Mouse (Mus musculus) embryonic facial prominence, embryonic 11.5 days (tissue): Measurements from ENCODE around the gene Nubp1. TPM values are rescaled to one million over a fixed set of nuclear protein-coding genes. Genes with fewer than 3 reads are reported as not detected.
A peak's percentile ranks its signal among the peaks of the same experiment; 100 is the strongest.

ENCODE experiments used
- ATAC-seq: fragments of 200-750 bp; cut with Nextera tagmentation; replicated peaks from 2 replicates; pipeline ENCODE4 v1.8.0; 2017; ENCODE audit warnings: low read depth; ENCODE audit not compliant: insufficient number of reproducible peaks, low FRiP score, low TSS enrichment
- DNase-seq: peaks from one replicate; pipeline ENCODE4 v3.0.0-alpha.2; 2015; ENCODE audit warnings: low spot score
- H3K27ac ChIP-seq: fragments of 300-500 bp; sonication (generic); replicated peaks from 2 replicates; pipeline ENCODE4 v1.5.1; 2014; ENCODE audit warnings: mild to moderate bottlenecking, low read depth, low read length, control low read depth
- H3K27me3 ChIP-seq: fragments of 300-500 bp; sonication (generic); 2 replicates; pipeline ENCODE4 v1.6.1; 2014; ENCODE audit warnings: mild to moderate bottlenecking, low read length, moderate library complexity, mixed read lengths; ENCODE audit not compliant: control insufficient read depth, insufficient read depth
- H3K36me3 ChIP-seq: fragments of 300-500 bp; sonication (generic); replicated peaks from 2 replicates; pipeline ENCODE4 v1.6.1; 2014; ENCODE audit warnings: low read depth, mild to moderate bottlenecking, low read length, moderate library complexity, mixed read lengths; ENCODE audit not compliant: control insufficient read depth, insufficient read depth
- H3K4me1 ChIP-seq: fragments of 300-500 bp; sonication (generic); 2 replicates; pipeline ENCODE4 v1.6.1; 2014; ENCODE audit warnings: low read length, mixed read lengths; ENCODE audit not compliant: control insufficient read depth, insufficient read depth
- H3K4me2 ChIP-seq: fragments of 300-500 bp; sonication (generic); 2 replicates; pipeline ENCODE4 v1.6.1; 2014; ENCODE audit warnings: low read depth, mild to moderate bottlenecking, control low read depth, low read length, moderate library complexity
- H3K4me3 ChIP-seq: fragments of 300-500 bp; sonication (generic); 2 replicates; pipeline ENCODE4 v1.5.1; 2014; ENCODE audit warnings: low read depth, low read length, control low read depth
- H3K9ac ChIP-seq: fragments of 300-500 bp; sonication (generic); replicated peaks from 2 replicates; pipeline ENCODE4 v1.6.1; 2014; ENCODE audit warnings: mild to moderate bottlenecking, control low read depth, low read length
- H3K9me3 ChIP-seq: fragments of 300-500 bp; sonication (generic); replicated peaks from 2 replicates; pipeline ENCODE4 v1.6.1; 2016; ENCODE audit warnings: mild to moderate bottlenecking, low read length, inconsistent platforms, mixed read lengths; ENCODE audit not compliant: control insufficient read depth
- WGBS: fragments of 180-500 bp; shearing (Covaris S2); extraction: QIAGEN DNeasy Blood & Tissue Kit; methylation state at CpG from one replicate; pipeline ENCODE4 v1.1.7; 2014; 5-methylcytosine and 5-hydroxymethylcytosine counted together
- polyA plus RNA-seq: library from polyadenylated mRNA; unstranded; fragments of >200 nt; fragmentation: Nextera tagmentation; extraction: Ambion mirVana; gene quantifications from 2 replicates; pipeline ENCODE4 v1.2.1, GENCODE M21; 2014

The Nubp1 gene
- polyA plus RNA-seq, 1 experiment from 2014 or later, result 75.0 TPM

DNA sequence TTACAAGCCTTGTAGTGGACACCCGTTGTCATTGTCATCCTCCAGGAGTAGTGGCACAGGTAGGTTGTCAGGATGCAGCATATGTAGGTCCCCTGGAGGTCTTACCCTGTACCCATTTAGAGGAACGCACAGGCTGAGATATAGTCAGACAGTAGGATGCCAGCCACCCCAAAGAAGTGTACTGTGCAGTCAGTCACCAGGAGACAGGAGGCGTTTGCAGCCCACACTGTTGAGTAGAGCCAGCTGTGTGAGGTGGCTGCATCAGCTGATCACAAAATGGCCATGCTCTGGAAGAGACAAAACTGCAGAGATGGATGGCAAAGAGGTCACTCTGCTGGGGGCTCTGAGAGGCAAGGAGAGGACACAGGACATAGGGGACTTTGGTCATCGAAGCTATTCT lies 20.6 kb downstream of the Nubp1 start:
- WGBS, result 74% methylated on average over 4 of the region's 4 CpGs
- Histone ChIP-seq H3K9ac (no peak overlapping the region), H3K4me2 (no peak overlapping the region), H3K27me3 (no peaks in the 10 kb centered on the region), H3K4me3 (no peak overlapping the region), H3K36me3 (no peaks in the 10 kb centered on the region), H3K27ac (no peak overlapping the region), H3K9me3 (no peaks in the 10 kb centered on the region), H3K4me1 (no peaks in the 10 kb centered on the region)
- ATAC-seq, result no peak
- DNase-seq, result no peak

DNA sequence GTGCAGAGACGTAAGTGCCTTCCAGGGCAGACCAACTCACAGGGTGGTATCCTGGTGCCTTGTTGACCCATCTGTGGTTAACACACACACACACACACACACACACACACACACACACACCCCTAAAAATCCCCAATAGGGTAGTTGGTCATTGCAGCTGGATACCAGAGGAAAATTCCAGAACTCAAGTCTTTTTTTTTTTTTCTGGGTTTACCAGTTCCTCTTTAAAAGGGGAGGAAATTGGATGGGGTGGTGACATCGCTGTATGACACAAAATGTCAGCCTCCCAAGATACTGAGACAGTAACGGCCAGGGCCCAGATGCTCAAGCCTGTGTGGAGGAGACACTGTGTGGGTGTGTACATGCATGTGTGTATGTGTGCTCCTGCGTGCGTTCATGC lies 21.6 kb downstream of the Nubp1 start:
- H3K9me3 ChIP-seq, result no peaks in the 10 kb centered on the region
- no peaks in the 10 kb centered on the region for H3K4me1 ChIP-seq
- 97% methylated on average over 5 of the region's 5 CpGs for WGBS
- DNase-seq (no peak), ATAC-seq (no peak)
- no peak overlapping the region for H3K4me2 ChIP-seq
- H3K27ac ChIP-seq, result no peak overlapping the region
- H3K27me3 ChIP-seq, result no peaks in the 10 kb centered on the region
- H3K4me3 ChIP-seq, result no peak overlapping the region
- no peaks in the 10 kb centered on the region for H3K36me3 ChIP-seq
- H3K9ac ChIP-seq, result no peak overlapping the region

DNA sequence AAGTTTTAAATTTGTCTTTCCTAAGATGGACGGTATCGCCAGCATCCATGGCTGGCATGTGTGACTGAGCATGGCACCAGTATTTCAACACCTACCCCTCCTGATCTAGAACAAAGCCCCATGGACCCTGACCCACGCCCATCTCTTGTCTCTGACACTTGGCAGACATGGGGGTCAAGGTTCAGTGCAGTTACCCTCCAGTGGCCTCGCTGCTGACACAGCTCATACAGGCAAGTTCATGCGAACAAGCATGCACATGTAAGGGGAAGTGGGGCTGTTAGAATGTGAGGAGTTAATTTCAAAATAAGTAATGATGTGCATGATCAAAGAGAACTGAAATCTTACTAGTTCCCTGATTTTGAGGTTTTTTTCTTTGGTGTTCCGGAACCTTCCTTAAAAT lies 24.4 kb downstream of the Nubp1 start:
- no peaks in the 10 kb centered on the region for H3K36me3 ChIP-seq
- no peak overlapping the region for H3K9ac ChIP-seq
- 74% methylated on average over 6 of the region's 6 CpGs for WGBS
- no peak overlapping the region for H3K27ac ChIP-seq
- no peaks in the 10 kb centered on the region for H3K4me1 ChIP-seq
- DNase-seq (no peak), ATAC-seq (no peak)
- H3K9me3 ChIP-seq, result no peaks in the 10 kb centered on the region
- H3K4me2 ChIP-seq, result no peak overlapping the region
- H3K4me3 ChIP-seq, result no peak overlapping the region
- H3K27me3 ChIP-seq, result no peaks in the 10 kb centered on the region

DNA sequence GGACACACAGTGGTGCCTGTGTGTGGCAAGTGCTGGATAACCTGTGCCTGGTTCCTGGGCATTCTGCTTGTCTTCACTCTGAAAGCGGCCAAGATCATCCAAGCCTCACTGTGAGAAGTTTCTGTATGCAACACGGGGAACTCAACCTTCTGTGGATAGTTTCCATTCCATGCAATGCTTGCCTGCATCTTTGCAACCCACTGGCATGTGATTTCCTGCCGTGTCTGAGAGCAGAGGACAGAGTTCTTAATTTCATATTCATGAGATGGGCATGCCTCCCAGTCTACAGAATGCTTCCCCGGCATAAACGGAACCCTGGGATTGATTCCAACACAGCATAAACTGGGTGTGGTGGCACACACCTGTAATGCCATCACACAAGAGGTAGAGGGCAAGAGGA lies 26.3 kb downstream of the Nubp1 start:
- ATAC-seq, result no peak
- Histone ChIP-seq H3K4me1 (no peaks in the 10 kb centered on the region), H3K9ac (no peak overlapping the region), H3K9me3 (no peaks in the 10 kb centered on the region), H3K27me3 (no peaks in the 10 kb centered on the region), H3K4me2 (no peak overlapping the region), H3K36me3 (no peaks in the 10 kb centered on the region), H3K4me3 (no peak overlapping the region), H3K27ac (no peak overlapping the region)
- no peak for DNase-seq
- 87% methylated on average over 5 of the region's 5 CpGs for WGBS

DNA sequence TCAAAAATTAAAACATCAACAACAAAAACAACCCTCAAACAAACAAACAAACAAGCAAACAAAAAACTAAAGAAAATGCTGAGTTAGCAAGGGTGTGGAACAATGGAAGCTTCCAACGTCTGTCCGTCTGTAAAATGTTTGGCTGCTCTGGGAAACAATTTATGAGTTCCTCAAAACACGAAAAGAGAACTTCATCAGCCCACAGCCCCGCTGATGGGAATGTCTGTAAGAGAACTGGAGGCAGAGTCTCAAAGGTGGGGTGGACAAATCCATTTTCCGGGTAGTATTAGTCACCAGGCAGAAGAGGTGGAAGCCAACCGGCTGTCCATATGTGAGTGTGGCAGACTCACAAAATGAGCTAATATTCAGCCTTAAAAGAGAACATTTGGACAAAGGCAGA lies 29.6 kb downstream of the Nubp1 start:
- no peak overlapping the region for H3K4me3 ChIP-seq
- H3K4me2 ChIP-seq, result no peak overlapping the region
- H3K36me3 ChIP-seq, result no peaks in the 10 kb centered on the region
- DNase-seq (no peak), ATAC-seq (no peak)
- 86% methylated on average over 6 of the region's 6 CpGs for WGBS
- no peaks in the 10 kb centered on the region for H3K27me3 ChIP-seq
- no peaks in the 10 kb centered on the region for H3K4me1 ChIP-seq
- H3K27ac ChIP-seq, result no peak overlapping the region
- no peaks in the 10 kb centered on the region for H3K9me3 ChIP-seq
- H3K9ac ChIP-seq, result no peak overlapping the region

DNA sequence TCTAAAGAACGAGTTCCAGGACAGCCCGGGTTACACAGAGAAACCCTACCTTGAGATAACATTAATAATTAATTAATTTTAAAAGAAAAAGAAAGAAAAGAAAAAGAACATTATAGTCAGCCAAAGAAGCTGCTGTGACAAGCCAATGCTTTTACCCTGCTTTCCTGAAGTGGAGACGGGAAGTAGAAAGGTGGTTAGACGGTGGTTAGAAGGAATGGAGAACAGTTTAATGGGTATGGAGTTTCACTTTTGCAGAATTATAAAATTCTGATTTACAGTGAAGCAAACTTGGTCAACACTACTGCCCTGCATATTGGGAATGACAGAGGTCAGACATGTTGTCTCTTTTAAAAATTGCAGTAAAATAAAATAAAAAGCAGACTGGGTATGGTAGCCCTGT lies 30.0 kb downstream of the Nubp1 start:
- no peak overlapping the region for H3K9ac ChIP-seq
- no peaks in the 10 kb centered on the region for H3K27me3 ChIP-seq
- DNase-seq (no peak), ATAC-seq (no peak)
- no peaks in the 10 kb centered on the region for H3K9me3 ChIP-seq
- H3K27ac ChIP-seq, result no peak overlapping the region
- H3K4me2 ChIP-seq, result no peak overlapping the region
- no peak overlapping the region for H3K4me3 ChIP-seq
- no peaks in the 10 kb centered on the region for H3K4me1 ChIP-seq
- H3K36me3 ChIP-seq, result no peaks in the 10 kb centered on the region
- 91% methylated on average over 4 of the region's 4 CpGs for WGBS

DNA sequence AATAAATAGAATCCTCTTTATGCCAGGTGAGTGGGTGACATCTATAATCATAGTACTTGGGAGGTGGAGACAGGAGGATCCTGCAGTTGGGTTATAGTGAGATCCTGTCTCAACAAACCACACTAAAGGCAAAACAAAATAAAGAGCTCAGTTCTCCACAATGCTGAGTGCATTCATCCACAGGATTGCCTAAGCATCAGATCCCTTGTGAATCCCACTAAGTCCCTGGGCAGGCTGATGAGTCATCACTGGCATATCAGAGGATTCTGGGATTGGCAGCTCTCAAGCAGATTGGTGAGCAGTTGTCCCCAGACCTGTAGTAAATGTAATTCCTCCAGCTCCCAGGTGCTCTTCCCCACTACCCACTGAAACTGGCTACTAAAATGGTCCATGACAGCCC lies 32.0 kb downstream of the Nubp1 start:
- no peak for DNase-seq
- no peak for ATAC-seq
- no peaks in the 10 kb centered on the region for H3K4me1 ChIP-seq

DNA sequence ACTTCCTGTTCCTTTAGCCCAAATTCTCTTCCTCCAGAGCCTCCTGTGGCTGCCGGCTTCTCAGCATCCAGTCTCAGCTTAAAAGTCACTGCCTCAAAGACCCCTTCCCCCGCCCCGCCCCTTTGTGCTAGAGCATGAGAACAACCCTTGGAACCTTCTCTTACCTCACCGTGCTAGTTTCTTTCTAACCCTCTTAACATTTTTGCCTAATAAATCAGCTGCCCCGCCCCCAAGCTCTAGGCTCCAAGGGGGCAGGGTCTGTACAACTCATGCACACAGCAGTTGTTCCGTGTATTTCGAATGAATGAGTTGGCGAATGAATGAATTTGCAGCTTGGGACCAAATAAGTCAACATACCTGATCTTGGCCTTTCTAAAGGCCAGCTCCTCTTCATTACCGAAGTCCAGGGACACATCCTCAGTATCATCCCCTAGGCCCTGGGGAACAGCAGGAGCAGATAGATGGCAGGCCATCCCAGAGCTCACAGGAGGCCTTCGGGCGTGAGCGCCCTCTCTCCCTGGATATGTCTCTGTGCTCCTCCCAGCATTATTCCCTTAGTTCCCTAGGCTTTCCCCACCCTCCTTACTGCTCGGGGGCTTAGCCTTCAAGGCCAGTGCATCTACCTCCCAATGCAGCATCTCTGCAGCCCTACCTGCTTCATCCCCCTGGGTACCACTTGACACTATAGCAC lies 35.0 kb downstream of the Nubp1 start:
- peak; percentile 4; the same call in 1 of the 2 replicates for ATAC-seq
- H3K9ac ChIP-seq, result peak overlapping the region; percentile 59
- H3K36me3 ChIP-seq, result no peaks in the 10 kb centered on the region
- peak overlapping the region; percentile 81 for H3K4me2 ChIP-seq
- no peaks in the 10 kb centered on the region for H3K4me1 ChIP-seq
- H3K4me3 ChIP-seq, result peak overlapping the region; percentile 40
- no peaks in the 10 kb centered on the region for H3K27me3 ChIP-seq
- H3K27ac ChIP-seq, result 0 out of 2 replicates have a peak overlapping the region, but pooled peaks have one; percentile 2
- peak; percentile 49 for DNase-seq
- no peaks in the 10 kb centered on the region for H3K9me3 ChIP-seq
- 16% methylated on average over 13 of the region's 13 CpGs for WGBS

More for the DNA sequence above, 32.0 kb downstream of the Nubp1 start:
- Histone ChIP-seq H3K27me3 (no peaks in the 10 kb centered on the region), H3K9me3 (no peaks in the 10 kb centered on the region), H3K36me3 (no peaks in the 10 kb centered on the region), H3K4me3 (no peak overlapping the region), H3K4me2 (no peak overlapping the region), H3K9ac (no peak overlapping the region), H3K27ac (no peak overlapping the region)
